Mouse (Mus musculus) lung, embryonic 16.5 days (tissue): ENCODE results near the gene Senp6. TPM values are rescaled to one million over a fixed set of nuclear protein-coding genes. Genes with fewer than 3 reads are reported as not detected.
"Not testable (repeated sequence)": the region's sequence is repeated elsewhere in the genome, so short reads cannot be mapped to it uniquely, and the experiment has no call there.

ENCODE experiments used
- ATAC-seq: fragments of 200-750 bp; cut with Nextera tagmentation; 2 replicates; pipeline ENCODE4 v1.8.0; 2017; ENCODE audit warnings: low read depth, mild to moderate bottlenecking, moderate library complexity
- H3K27ac ChIP-seq: fragments of 300-500 bp; sonication (generic); 2 replicates; pipeline ENCODE4 v1.5.1; 2014; ENCODE audit warnings: mild to moderate bottlenecking, control low read depth, low read length
- H3K27me3 ChIP-seq: fragments of 300-500 bp; sonication (generic); 2 replicates; pipeline ENCODE4 v1.6.1; 2014; ENCODE audit warnings: low read depth, low read length, mixed read lengths; ENCODE audit not compliant: control insufficient read depth, insufficient read depth
- H3K36me3 ChIP-seq: fragments of 300-500 bp; sonication (generic); 2 replicates; pipeline ENCODE4 v1.6.1; 2014; ENCODE audit warnings: low read length; ENCODE audit not compliant: control insufficient read depth, insufficient read depth
- H3K4me1 ChIP-seq: fragments of 300-500 bp; sonication (generic); replicated peaks from 2 replicates; pipeline ENCODE4 v1.6.1; 2014; ENCODE audit warnings: low read length, mixed read lengths; ENCODE audit not compliant: control insufficient read depth, insufficient read depth
- H3K4me2 ChIP-seq: fragments of 300-500 bp; sonication (generic); 2 replicates; pipeline ENCODE4 v1.6.1; 2014; ENCODE audit warnings: low read depth, low read length, control low read depth
- H3K4me3 ChIP-seq: fragments of 300-500 bp; sonication (generic); 2 replicates; pipeline ENCODE4 v1.5.1; 2014; ENCODE audit warnings: mild to moderate bottlenecking, low read length, control low read depth
- H3K9ac ChIP-seq: fragments of 300-500 bp; sonication (generic); 2 replicates; pipeline ENCODE4 v1.6.1; 2014; ENCODE audit warnings: low read length, control low read depth
- H3K9me3 ChIP-seq: fragments of 300-500 bp; sonication (generic); 2 replicates; pipeline ENCODE4 v1.6.1; 2016; ENCODE audit warnings: low read length; ENCODE audit not compliant: control insufficient read depth
- WGBS: fragments of 180-500 bp; shearing (Covaris S2); extraction: QIAGEN DNeasy Blood & Tissue Kit; methylation state at CpG from one replicate; pipeline ENCODE4 v1.1.7; 2014; 5-methylcytosine and 5-hydroxymethylcytosine counted together
- polyA plus RNA-seq: library from polyadenylated mRNA; unstranded; fragments of >200 nt; fragmentation: Nextera tagmentation; extraction: Ambion mirVana; gene quantifications from 2 replicates; pipeline ENCODE4 v1.2.1, GENCODE M21; 2015

Senp6 gene
- polyA plus RNA-seq, 1 experiment from 2014 or later = 44.4 TPM

DNA sequence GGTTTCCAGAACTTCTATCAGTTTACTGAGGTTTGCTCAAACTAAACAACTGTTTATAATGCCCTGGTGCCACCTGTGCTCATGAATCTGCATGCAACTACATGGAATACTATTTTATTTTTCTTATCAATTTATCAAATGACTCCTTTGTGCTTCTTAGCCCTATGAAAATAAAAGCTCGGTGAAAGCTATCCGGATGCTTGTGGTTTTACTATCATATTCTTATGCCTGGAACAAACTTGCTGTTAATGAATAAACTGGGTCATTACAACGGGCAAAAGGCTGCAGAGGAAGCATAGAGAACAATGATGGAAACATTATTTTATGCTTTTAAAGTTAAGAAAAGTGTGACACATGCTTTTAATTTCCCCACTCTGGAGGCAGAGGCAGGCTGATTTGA lies 3.3 kb downstream of the Senp6 start:
- WGBS = 67% methylated on average over 3 of the region's 3 CpGs
- Histone ChIP-seq H3K27ac (no peak overlapping the region), H3K27me3 (no peaks in the 10 kb centered on the region), H3K4me2 (no peak overlapping the region), H3K9me3 (peaks cover 3% of the 10 kb centered on the region), H3K9ac (no peak overlapping the region), H3K4me1 (peaks cover 35% of the 10 kb centered on the region), H3K36me3 (no peaks in the 10 kb centered on the region), H3K4me3 (no peak overlapping the region)
- no peak for ATAC-seq

DNA sequence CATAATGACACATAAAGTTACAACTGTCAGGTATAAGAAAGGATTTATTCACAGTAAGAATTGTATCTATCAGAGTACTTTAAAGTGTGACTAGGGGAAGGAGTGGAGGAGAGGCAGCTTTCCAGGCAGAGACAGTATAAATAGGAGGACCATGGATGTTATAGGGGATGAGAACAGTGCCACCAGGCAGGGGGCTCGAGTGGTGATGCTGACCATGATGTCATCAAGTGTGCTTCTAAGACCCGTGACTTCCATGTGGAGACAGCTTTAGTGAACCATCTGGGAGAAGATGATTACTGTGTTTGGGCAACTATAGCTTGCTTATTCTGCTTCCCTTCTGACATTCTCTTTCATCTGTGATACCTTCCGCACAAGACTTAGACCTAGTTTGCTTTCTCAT lies 4.9 kb downstream of the Senp6 start:
- no peaks in the 10 kb centered on the region for H3K27me3 ChIP-seq
- H3K4me2 ChIP-seq = no peak overlapping the region
- no peak overlapping the region for H3K9ac ChIP-seq
- no peaks in the 10 kb centered on the region for H3K9me3 ChIP-seq
- no peak overlapping the region for H3K4me3 ChIP-seq
- H3K36me3 ChIP-seq = no peaks in the 10 kb centered on the region
- WGBS = 44% methylated on average over 3 of the region's 3 CpGs
- peaks cover 35% of the 10 kb centered on the region for H3K4me1 ChIP-seq
- ATAC-seq = no peak
- H3K27ac ChIP-seq = no peak overlapping the region

DNA sequence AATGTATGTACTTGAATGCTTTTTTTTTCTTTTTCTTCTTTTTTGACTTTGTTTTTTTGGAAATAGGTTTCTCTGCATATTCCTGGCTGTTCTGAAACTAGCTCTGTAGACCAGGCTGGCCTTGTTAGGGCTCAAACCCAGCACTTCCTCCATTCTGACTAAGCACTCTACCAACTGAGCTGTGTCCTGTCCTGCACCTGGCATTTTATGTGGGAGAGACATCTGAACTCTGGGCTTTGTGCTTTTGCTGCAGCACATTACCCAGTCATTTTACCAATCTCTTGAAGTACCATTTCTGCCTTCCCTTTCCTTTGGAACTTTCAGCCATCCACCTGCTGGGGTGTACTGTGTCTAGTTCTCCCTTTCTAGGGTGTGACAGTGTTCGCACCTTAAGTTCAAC lies 7.4 kb downstream of the Senp6 start:
- WGBS = 100% methylated on average over 1 of the region's 1 CpGs
- no peak overlapping the region for H3K27ac ChIP-seq

DNA sequence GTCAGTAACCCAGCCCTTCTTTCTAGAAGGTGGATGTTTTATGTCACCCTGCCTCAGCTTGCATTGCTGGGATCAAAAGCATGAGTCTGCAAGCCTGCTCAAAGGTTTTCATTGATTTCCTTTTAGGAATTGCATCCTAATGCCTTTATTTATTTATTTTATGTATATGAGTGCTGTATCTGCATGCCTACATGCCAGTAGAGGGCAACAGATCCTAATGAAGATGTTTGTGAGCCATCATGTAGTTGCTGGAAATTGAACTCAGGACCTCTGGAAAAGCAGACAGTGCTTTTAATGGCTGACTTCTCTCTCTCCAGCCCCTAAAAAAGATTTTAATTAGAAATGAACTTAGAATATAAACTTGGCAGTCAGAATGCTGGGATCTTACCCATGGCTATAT lies 8.2 kb downstream of the Senp6 start:
- Histone ChIP-seq H3K9ac (no peak overlapping the region), H3K9me3 (no peaks in the 10 kb centered on the region), H3K27me3 (no peaks in the 10 kb centered on the region), H3K4me3 (no peak overlapping the region), H3K4me1 (peaks cover 36% of the 10 kb centered on the region), H3K36me3 (peaks cover 2% of the 10 kb centered on the region; the same call in 1 of the 2 replicates), H3K27ac (no peak overlapping the region), H3K4me2 (no peak overlapping the region)
- ATAC-seq = no peak

More for the DNA sequence above, 7.4 kb downstream of the Senp6 start:
- H3K9me3 ChIP-seq = no peaks in the 10 kb centered on the region
- H3K4me1 ChIP-seq = peaks cover 38% of the 10 kb centered on the region
- H3K27me3 ChIP-seq = no peaks in the 10 kb centered on the region
- no peak overlapping the region for H3K4me2 ChIP-seq
- no peaks in the 10 kb centered on the region for H3K36me3 ChIP-seq
- no peak overlapping the region for H3K4me3 ChIP-seq
- no peak for ATAC-seq
- no peak overlapping the region for H3K9ac ChIP-seq

DNA sequence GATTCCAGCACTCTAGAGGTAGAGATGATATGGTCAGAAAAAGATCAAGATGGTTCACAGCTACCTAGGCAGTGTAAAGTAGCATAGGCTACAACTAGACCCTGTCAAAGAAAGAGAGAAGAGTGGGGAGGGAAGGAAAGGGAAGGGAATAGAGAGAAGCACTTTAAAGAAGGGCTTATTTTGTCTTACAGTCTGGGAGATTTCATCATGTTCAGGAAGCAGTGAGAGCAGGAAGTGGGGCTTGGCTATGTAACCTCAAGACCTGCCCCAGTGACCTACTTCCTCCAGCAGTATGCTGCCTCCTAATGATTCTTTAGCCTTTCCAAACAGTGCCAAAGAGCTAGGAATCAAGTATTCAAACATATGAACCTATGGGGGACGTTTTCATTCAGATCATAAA lies 14.2 kb downstream of the Senp6 start:
- ATAC-seq = no peak
- no peak overlapping the region for H3K27ac ChIP-seq
- WGBS = 53% methylated on average over 1 of the region's 1 CpGs

DNA sequence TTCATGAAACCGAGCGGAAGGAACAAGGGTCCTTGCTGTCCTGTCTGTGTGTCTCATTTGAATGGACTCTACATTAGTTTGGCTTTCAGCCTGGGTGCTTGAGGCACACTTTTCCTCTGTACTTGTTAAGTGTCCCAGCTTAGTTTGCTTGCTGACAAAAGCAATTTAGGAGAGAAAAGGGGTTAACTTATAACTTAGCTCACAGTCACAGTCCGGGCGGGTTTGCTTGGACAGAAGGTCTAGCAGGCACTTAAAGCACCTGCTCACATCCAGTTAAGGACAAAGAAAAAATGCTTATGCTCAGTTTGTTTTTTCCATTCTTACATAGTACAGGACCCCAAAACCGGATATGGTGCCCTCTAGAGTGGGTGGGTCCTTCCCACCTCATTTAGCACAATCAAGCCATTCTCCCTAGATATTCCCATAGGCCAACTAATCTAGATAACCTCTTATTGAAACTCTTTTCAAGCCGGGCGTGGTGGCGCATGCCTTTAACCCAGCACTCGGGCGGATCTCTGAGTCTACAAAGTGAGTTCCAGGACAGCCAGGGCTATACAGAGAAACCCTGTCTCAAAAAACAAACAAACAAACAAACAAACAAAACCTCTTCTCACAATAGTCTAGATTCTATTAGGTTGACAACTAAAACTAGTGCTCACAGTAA lies 17.9 kb downstream of the Senp6 start:
- Histone ChIP-seq H3K4me2 (peak overlapping the region; percentile 18; the same call in 1 of the 2 replicates), H3K4me3 (no peak overlapping the region), H3K36me3 (peaks cover 4% of the 10 kb centered on the region; the same call in 1 of the 2 replicates), H3K9ac (no peak overlapping the region), H3K27ac (peak overlapping the region; percentile 77), H3K27me3 (no peaks in the 10 kb centered on the region), H3K4me1 (peaks cover 42% of the 10 kb centered on the region), H3K9me3 (no peaks in the 10 kb centered on the region)
- peak; percentile 50 for ATAC-seq
- 42% methylated on average over 10 of the region's 10 CpGs for WGBS

More for the DNA sequence above, 14.2 kb downstream of the Senp6 start:
- no peak overlapping the region for H3K9ac ChIP-seq
- H3K4me2 ChIP-seq = no peak overlapping the region
- peaks cover 34% of the 10 kb centered on the region for H3K4me1 ChIP-seq
- H3K27me3 ChIP-seq = no peaks in the 10 kb centered on the region
- H3K9me3 ChIP-seq = no peaks in the 10 kb centered on the region
- H3K4me3 ChIP-seq = no peak overlapping the region
- peaks cover 4% of the 10 kb centered on the region; the same call in 1 of the 2 replicates for H3K36me3 ChIP-seq

DNA sequence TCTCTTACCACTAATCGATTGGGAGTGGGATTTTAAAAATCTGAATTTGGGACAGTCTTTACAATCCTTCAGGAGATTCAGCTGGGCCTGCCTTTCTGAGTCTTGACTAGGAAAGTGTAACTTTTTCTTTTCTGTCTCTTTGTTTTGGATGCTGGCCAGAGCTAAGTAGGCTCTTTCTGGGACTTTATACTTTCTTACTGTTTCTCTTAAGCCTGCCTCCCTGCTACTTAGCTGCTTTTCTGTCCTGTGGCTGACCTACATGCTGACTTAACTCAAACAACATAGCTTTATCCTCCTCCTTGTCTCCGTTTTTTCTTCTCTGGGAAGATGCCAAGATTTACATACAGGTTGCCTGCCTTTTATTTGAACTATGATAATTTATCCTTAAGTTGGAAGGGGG lies 19.0 kb downstream of the Senp6 start:
- Histone ChIP-seq H3K9me3 (no peaks in the 10 kb centered on the region), H3K4me1 (peaks cover 42% of the 10 kb centered on the region), H3K4me3 (no peak overlapping the region), H3K9ac (no peak overlapping the region), H3K27ac (peak overlapping the region; percentile 77), H3K27me3 (no peaks in the 10 kb centered on the region), H3K4me2 (peak overlapping the region; percentile 18; the same call in 1 of the 2 replicates), H3K36me3 (no peaks in the 10 kb centered on the region)
- peak; percentile 66 for ATAC-seq
- WGBS = 33% methylated on average over 2 of the region's 2 CpGs

DNA sequence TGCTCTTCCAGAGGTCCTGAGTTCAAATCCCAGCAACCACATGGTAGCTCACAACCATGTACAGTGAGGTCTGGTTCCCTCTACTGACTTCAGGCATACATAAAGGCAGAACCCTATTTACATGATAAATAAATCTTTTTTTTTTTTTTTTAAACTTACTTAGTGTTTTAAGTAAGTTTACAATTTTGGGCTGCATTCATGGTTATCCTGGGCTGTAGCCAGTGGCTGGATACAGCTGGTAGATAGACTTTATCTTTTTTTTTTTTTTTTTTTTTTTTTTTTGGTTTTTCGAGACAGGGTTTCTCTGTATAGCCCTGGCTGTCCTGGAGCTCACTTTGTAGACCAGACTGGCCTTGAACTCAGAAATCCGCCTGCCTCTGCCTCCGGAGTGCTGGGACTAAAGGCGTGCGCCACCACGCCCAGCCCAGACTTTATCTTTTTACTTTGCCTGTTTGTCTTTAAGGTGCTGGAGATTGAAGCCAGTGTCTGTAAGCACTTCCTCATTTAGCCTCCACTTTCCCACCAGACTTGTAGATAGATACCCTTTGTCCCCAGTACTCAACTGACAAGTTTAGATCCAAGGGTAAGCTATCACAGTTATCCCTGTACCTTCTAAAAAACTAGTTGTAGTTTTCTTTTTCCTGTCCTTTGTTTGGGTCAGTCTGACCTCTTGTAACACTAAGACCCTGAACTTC lies 19.7 kb downstream of the Senp6 start:
- not testable (repeated sequence) for H3K9me3 ChIP-seq, H3K4me2 ChIP-seq, H3K27me3 ChIP-seq, H3K36me3 ChIP-seq, H3K4me3 ChIP-seq, H3K9ac ChIP-seq, ATAC-seq, H3K27ac ChIP-seq
- WGBS = 79% methylated on average over 5 of the region's 6 CpGs
- H3K4me1 ChIP-seq = peaks cover 38% of the 10 kb centered on the region

DNA sequence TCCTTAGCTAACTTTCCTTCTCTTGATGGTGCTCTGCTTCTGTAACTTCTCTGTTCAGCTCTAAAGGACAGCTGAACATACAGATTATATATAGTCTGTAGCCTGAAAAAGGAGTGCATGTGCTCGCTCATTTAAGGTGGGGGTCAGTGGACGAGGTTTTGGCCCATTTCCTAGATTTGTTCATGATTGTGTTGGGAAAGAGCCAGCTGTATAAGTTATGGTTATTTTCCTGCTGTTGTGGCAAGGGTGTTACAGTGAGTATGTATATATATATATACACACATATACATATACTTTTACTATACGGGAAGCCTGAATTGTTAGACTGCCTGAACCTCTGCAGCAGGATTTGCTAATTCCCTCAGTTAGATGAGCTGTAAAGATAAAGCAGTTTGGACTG lies 22.7 kb downstream of the Senp6 start:
- no peak for ATAC-seq
- Histone ChIP-seq H3K4me1 (peaks cover 27% of the 10 kb centered on the region), H3K4me3 (no peak overlapping the region), H3K9me3 (no peaks in the 10 kb centered on the region), H3K27me3 (no peaks in the 10 kb centered on the region), H3K27ac (no peak overlapping the region), H3K4me2 (no peak overlapping the region), H3K36me3 (peaks cover 7% of the 10 kb centered on the region; the same call in 1 of the 2 replicates), H3K9ac (no peak overlapping the region)
- 14% methylated on average over 3 of the region's 3 CpGs for WGBS
